Mouse (Mus musculus): Measurements from ENCODE around the gene Mical3.

Gene Mical3

DNA sequence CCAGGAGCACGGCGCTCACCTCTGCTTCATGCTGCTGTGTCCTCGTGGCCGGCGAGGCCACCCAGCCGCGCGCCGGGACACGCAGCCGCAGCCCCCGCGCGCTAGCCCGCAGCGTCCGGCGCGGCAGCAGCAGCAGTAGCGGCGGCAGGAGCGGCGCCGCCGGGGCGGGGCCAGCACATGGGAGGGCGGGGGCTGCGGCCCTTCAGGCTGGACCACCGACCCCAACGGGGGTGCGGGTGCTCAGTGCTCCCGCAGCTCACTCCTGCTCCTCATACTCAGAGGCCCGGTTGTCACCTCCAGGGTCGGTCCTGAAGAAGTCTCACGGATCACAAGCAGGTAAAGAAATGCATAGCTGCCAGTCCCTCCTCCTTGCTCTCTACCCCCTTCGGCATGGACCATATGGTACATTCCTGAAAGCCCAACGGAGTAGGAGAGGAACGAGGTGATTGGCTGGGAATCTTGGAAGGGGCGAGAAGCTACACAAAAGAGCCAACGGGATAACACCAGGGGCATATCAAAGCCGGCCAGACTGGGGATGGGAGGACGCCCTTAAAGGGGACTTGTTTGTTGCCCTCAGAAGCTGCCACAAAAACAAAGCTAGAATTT, 20.7 kb downstream of the Mical3 start:
- peak; percentile 99 for DNase-seq (ENCODE audit: low read depth, low spot score)

DNA sequence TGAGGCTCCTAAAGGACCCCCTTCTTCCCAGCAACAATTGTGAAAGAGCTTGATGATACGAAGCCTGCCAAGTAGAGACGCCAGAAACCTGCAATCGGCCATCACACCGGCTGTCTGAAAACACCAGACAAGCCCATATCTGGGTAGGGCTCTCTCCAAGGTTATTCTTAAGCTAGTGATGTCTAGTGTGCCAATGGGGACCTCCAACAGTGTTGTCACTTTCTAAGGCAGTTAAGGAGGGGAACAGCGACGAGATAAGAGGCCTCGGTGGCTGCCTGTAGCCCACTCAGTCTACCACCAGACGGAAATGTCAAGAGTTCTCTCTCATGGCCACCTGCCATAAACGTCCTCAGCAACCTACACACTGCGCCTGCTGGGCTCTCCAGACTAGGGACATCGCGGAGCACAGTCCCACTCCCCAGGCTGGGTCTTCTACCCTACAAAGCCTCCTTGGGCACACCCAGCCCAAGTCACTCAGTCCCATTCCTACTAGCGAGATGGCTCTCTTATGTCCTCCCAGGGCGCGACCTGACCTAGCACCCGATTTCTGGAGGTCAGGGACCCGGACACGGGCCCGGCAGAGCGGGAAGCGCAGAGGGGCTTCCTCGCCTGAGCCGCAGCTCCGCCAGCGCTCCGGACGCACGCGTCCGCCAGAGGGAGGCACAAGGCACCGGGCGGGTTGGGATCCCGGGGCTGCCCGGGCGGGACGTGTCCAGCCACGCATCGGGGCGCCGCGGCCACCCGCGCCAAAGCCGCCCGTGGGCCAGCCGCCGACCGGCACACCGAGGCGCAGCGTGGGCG, 21.4 kb downstream of the Mical3 start:
- DNase-seq (ENCODE audit: low read depth, low spot score), result no peak

DNA sequence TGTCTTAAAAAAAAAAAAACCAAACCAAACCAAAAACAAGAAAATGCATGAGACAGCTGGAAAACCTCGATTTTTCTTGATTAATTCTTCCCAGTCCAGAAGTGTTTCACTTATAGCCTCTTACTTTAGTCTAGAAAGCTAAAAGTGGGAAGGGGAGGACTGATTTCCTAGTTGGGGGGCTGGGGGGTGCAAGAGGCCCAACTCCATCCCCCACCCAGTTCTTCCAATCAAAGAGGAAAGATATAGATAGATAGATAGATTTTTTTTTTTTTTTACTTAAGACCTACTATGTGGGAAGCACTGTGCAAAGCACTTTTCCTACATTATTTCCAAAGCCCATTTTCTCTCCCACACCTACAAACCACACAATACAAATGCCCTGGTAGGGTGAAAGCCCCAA, 22.7 kb downstream of the Mical3 start:
- DNase-seq (ENCODE audit: low read depth, low spot score), result no peak

DNA sequence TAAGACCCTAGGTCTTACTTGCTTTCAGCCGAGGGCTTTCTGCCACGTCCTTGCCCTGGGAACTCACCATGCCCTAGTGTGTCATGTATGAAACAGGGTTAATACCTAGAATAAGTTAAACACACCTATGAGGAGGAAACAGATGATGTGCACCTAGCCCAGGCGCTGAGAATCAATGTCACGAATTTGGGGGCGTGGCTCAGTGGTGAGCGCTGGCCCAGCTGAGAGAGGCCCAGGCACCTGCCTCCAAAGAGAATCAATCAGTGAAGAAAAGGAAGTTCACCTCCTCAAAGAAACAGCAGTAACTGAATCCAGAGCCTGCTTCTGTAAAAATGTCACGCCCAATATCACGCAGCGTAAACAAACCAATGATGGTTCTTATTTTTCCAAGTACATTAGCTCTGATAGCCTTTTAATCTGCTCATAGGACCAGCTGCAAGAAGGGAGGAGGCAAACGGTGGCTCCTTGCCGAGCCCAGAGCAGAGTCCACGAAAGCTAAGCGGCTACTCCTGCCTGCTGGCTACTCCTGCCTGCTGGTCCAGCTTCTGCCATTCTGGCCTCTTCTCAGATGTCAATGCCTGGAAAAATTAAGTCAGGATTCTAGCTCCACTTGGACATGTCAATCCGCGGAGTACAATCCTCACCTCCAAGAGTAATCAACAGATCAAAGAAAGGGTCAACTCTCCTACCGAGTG, 23.9 kb downstream of the Mical3 start:
- DNase-seq (ENCODE audit: low read depth, low spot score), result no peak

DNA sequence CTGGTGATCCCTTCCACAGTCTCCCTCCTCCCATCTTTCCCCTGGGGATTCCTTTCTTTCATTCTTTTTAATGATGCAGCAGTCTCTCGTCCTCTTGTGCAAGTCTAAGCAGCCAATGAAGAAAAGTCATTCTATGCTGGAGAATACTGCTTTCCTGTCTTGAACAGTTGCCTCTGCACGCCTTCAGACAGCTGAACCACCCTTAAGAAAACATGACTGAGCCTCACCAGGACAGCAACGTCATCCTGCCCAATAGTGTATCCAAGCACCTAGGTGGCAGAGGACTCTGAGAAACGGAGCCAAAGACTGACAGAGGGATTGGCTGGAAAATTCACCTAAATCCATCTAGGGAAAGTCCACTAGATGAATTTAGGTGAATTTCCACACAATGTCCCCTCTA, 25.1 kb downstream of the Mical3 start:
- no peak for DNase-seq (ENCODE audit: low read depth, low spot score)

DNA sequence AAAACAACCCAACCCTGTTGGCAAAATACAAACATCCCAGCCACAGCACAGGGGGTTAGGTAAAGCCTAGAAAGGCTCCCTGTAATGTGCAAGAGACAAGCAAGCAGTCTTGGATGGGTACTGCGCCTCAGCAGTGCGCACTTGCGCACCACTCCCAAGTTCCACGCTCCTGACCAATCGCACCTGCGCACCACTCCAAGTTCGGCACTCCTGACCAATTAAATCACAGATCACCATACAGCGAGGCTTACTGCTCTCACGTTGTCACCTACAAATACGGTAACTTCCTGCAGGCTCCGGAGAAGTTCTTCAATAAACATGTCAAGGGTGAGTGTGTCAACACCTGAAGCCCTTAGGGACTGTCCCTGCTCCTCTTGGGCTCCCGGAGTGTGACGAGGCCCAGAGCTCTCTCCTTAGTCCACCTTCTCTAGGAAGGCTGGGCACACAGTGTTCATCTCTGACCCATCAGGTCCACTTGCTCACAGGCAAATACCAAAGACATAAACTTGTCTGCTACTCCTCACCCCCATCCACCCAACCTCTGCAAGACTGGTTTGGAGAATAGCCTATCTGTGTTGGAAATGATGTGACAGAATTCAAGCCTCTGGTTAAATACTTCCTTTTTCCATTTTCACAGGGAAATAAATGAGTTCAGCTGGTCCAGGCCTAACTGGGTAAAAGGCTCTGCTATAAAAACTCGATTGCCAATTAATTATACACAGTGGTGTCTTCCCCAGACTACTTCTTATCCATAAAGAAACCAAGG, 27.2 kb downstream of the Mical3 start:
- no peak for DNase-seq (ENCODE audit: low read depth, low spot score)

DNA sequence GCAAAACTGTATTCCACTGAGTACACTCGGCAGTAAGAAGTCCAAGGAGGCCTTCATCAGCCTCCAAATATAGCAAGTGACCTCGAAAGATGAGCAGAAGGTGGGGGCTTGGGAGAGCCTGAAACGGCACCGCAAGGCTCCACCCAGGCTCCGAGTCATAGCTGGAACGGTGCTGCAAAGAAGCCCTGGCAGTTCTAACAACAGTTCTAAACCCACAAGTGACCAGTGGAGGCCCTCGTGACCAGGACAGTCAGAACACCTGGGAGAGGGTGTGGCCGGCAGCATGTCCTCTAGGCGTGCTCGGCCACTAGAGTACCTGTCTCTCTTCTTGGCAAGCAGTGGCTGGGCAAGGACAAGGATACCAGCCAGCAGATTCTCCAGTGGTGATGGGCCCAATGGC, 27.9 kb downstream of the Mical3 start:
- no peak for DNase-seq (ENCODE audit: low read depth, low spot score)

DNA sequence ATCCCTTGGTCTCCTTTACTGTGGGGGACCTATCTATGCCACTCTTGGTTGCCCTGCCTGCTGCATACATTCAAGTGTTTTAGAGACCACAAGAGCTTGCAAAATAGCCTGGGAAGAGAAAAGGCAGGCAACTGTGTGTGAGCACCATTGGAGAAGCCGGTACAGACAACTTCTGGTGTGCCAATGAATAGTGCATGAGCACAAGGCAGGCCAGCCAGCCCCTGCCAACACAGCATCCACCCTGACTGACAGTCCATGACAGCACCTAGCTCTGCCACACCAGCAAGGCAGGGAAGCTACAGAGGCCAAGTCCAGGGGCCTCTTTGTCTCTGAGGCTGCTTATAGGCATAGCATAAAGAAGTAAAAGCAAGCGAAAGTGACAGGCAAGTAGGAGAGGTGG, 28.7 kb downstream of the Mical3 start:
- DNase-seq (ENCODE audit: low read depth, low spot score), result no peak

DNA sequence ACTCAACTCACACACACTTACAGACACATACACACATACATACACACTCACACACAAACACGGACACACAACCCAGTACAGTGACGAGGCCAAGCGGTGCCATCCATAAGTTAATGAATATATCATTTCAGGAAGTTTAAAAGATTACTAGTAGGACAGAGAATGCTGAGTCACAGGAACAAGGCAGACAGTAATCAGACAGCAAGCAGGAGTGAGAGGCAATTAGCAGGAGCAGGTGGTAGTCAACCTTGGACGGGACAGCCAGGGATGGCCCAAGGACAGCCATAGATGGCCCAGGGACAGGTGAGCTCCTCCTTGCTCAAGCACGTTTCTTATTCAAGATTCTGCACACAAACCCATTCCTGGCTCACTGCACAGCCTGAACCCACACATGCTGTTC, 29.6 kb downstream of the Mical3 start:
- no peak for DNase-seq (ENCODE audit: low read depth, low spot score)

DNA sequence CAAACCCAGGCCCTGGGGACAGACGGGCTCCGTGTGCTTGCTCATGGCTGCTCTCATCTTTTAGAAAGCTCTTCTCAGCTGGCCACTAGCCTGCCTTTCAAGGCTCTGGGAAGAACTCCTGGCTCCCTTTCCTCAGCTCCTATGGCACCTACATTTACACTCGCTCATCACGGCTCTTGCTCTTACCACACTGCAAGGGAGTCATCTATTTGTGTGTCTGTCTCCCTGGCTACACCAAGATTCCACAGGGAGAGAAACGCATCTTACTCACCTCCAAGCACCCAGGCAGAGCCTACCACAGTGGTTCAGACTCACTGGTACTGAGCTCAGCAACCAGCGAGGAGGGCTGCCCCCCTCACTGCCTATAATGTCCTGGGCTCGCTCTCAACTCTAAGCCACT, 31.0 kb downstream of the Mical3 start:
- DNase-seq (ENCODE audit: low read depth, low spot score), result no peak

DNA sequence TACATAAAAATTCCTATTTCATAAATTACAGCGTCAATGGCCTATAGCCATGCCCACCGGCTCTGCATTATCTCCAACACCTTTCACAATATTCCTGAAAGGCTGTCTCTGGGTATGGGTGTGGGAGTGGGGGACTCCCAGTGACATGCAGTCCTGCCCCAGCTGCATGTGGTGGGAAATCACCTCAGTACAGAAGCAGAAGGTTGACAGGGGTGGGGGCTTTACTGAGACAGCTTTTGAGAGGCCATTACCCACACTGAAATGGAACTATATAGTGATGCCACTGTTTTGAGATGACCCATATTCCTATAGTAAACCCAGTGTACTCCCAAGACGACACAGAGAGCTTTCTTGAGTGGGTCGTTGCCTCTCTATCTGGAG, 31.6 kb downstream of the Mical3 start:
- no peak for DNase-seq (ENCODE audit: low read depth, low spot score)

DNA sequence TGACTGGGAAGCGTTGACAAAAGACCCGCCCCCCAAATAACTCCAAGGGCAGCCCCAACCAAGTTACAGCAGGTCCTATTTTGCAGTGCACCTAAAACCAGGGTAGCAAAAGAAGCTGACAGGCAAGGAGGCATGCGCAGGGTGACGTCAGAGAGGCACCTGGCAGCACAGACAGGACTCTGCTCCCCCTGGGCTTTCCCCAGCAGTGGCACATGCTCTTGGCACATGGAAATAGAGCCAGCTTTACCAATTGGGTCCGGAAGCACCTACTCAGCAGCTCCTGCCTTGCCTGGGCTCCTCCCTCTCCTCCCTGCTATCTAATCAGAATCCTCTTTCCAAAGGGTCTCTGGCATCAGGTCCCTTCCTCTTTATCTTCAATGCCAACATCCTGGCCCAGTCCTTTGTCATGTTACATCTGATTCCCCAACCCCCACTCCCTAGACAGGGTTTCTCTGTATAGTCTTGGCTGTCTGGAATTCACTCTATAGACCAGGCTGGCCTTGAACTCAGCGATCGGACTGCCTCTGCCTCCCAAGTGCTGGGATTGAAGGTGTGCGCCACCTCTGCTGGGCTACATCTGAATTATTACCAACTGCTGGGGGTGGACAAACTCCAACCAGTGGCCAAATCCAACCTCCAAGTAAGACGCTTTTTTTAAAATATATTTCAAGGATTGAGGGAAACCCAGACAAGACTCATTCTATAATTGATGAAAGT, 32.1 kb downstream of the Mical3 start:
- no peak for DNase-seq (ENCODE audit: low read depth, low spot score)

DNA sequence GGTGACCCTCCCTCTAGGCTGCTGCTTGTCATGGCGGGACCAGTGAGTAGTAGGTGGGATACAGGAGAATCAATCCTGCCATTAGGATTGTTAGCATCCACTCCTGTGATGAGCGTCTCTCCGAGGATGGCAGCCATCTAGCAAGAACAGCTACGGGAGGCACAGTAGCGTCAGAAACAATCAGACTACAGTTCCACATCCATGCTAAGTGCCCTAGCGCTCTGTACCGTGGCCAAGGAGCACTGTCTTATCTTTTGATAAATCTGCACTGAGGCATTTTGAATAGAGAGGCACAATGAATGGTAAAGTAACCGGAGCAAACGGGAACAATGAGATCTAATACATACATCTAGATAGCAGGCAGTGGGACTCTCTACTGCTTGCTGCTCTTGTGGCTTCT, 32.7 kb downstream of the Mical3 start:
- DNase-seq (ENCODE audit: low read depth, low spot score), result no peak

DNA sequence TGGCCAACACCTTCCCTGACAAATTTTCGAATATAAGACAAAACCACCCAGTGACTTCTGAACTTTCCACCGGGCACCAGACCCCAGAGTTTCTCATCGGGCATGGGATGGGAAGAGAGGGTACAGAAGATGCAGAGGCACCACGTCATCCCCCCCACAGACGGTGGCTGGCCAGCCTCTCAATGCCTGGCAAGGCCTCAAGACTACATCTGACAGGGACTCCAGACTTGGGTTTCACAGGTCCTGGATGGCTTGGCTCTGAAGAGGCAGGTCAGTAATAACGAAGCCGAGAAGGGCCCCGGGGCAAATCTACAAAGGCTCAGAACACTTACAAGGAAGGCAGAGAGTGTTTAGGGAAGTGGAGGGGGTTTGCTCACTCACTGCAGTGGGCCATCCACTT, 33.9 kb downstream of the Mical3 start:
- no peak for DNase-seq (ENCODE audit: low read depth, low spot score)

DNA sequence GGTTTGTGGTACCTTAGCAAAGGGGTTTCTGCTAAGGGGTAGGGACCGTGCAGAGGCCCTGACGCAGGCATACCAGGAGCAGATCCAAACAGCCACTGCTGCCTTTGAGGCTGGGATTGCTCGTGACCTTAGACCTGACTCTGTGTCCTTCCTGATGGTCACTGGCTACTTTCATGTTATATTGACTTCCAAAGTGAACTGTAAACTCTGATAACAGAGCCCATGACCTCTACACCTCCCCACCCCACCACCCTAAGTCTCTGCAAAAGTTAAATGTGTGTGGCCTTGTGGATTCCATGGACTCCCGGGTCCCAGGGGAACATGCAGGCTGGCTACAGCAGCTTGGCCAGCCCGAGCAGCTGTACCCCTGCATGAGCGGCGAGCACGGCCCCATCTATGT, 34.4 kb downstream of the Mical3 start:
- no peak for DNase-seq (ENCODE audit: low read depth, low spot score)

DNA sequence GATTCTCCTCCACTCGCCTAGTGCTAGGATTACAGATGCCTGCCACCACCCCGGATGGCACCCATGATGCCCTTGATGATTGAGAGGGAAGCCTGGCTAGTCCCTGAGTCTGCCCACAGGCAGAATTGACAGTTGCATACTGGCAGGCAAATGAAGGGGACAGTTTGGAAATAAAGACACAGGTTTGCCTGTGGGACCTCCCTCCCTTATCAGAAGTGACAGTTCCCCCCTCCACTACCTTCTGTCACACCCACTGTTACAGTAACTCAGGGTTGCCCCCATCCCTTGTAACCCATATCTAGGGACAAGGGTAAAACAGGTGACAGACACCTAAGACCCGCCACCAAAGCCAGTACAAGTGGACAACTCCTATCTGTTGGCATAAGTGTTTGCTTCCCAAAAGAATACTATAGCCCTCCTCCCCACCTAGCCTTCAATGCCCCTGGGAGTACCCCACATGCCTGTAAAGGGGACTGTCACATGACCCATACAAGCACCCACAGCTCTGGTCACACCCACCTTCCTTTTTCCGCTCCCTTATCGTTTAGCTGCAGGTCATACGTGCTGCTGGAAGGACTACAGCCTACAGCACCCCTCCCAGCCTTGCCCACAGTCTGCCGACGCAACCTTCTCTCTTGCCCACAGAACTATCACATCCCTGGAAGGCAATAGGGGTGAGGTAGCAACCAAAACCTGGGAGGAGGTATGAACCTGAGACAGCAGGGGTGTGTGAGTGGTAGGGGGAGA, 37.0 kb downstream of the Mical3 start:
- no peak for DNase-seq (ENCODE audit: low read depth, low spot score)

DNA sequence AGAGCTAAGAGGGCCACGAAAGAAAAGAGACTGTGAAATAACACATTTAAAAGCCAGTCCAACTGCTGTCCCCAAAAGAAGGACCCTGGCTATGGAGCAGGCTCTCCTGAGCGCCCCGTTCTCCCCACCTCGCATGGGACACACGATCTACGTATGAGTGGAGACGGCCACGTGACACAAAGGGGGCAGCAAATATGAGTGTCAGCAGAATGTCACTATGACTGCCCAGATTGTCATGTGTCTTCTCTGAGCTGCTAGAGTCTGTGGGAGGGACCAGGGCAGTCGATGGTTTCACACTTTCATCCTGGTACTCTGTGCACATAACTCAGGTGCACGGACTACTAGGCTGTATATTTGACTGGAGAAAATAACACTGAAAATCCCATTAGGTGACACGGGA, 40.0 kb downstream of the Mical3 start:
- DNase-seq (ENCODE audit: low read depth, low spot score), result no peak

DNA sequence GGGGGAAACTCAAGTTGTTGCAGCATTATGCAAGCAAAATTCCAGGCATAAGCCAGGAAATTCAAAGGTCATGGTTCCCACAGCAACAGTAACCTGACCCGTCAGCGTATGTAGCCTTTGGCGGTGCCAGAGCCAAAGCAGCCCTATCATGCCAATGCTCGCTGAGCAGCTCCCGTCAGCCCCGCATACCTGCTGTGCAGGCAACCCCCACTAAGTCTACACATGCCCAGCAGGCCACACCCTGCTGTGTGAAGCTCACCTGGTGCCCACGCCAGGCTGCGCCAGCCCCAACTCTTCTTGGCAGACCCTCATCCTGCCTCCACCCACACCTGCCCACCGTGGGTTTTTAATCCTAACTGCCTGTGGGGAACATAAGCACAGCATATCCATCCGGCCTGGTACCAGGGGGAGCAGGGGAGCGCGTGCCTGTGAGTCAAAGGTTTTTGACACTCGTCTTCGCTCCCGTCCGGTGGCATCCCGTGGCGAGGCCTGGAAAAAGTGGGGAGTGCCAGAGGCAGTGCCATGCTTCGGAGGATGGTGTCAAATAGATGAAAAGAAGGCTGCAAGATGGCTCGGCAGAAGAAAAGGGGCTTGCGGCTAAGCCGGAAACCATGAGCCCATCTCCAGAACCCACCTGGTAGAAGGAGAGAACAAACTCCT, 43.1 kb downstream of the Mical3 start:
- DNase-seq (ENCODE audit: low read depth, low spot score), result no peak

DNA sequence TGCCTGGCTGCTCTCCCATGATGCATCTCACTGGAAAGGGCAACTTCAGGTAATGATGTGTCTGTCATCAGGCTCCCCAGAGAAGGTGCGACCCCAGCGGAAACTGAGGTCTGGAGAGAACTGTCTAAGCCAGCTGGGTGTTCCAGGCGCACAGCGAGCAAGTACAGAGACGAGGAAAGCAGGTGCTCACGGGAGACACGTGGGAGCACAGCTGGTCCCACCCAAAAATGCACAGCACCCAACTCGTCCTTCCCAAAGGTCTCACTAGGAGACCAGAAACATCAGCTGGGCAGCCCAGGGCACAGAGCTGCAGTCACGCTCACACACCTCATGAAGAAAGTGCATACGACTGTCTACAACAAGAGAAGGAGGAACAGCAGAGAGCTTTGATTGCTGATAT, 43.7 kb downstream of the Mical3 start:
- no peak for DNase-seq (ENCODE audit: low read depth, low spot score)

DNA sequence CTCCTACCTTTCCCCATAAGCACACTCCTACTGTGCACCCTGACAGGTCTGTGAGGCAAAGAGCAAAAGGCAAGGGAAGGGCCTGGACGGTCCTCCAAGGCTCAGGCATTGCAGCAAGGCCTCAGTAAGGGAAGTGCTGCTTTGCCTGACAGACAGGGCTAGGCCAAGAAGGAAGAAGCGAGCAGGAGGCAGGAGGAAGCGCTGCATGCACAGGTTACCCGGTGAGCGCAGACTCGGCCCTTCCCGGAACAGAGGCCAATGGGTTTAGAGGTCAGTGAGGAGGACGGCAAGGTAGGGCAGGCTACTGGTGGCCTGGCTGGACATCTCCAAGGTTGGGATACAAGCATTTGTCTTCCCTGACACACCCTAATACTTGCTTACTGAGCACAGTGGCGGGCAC, 44.6 kb downstream of the Mical3 start:
- DNase-seq (ENCODE audit: low read depth, low spot score), result no peak

Data from telencephalon, adult 2 months (tissue).